Comparison of ENCODE assay signal across 9 mouse cellular contexts in the genomic region with DNA sequence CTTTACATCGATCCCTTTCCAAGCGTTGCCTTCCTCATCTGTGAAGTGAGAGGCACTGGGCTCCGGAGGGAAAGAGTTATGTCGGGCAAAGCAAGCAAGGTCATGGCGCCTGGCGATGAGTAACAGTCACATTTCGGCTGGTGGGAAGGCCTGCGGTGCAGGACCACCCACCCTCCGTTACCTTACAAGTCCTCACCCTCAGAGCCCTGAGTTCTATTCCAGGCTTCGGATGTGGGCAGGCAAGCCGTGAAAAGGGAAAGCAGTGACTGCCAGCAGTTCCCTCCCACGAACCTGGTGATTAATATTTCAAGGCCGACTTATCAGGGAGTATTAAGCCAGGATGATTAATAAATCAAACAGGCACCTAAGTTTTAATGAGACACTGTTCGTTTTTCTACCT.
"Had no signal": no experiment of that assay in that cellular context is flagged by ENCODE, and none has a peak within 500 bp of the region (broad histone marks: within the 10 kb centered on the region; RNA-seq: fewer than 3 reads in every experiment).

No protein-coding gene starts in this region.

- DNase-seq: kidney, adult 2 months; kidney, postnatal 25 days; liver; lung, adult 18-20 months; lung, postnatal 10 days; lung, postnatal 36 days; retina, postnatal 1 day; right cerebral cortex, postnatal 4 days; thymus, postnatal 25 days had no signal
